Mouse (Mus musculus) midbrain, embryonic 13.5 days (tissue): ENCODE measurements around the gene Olfr315. TPM values are rescaled to one million over a fixed set of nuclear protein-coding genes. Genes with fewer than 3 reads are reported as not detected.
"Not testable (repeated sequence)": the region's sequence is repeated elsewhere in the genome, so short reads cannot be mapped to it uniquely, and the experiment has no call there.

ENCODE experiments used
- ATAC-seq: fragments of 200-750 bp; cut with Nextera tagmentation; 2 replicates; pipeline ENCODE4 v1.8.0; 2017; ENCODE audit warnings: mild to moderate bottlenecking, moderate TSS enrichment, moderate library complexity
- H3K27ac ChIP-seq: fragments of 300-500 bp; sonication (generic); 2 replicates; pipeline ENCODE4 v1.5.1; 2015; ENCODE audit warnings: inconsistent platforms, mild to moderate bottlenecking, moderate library complexity
- H3K27me3 ChIP-seq: fragments of 300-500 bp; sonication (generic); 2 replicates; pipeline ENCODE4 v1.6.1; 2015; ENCODE audit warnings: mild to moderate bottlenecking, inconsistent platforms
- H3K36me3 ChIP-seq: fragments of 300-500 bp; sonication (generic); 2 replicates; pipeline ENCODE4 v1.6.1; 2015; ENCODE audit warnings: mild to moderate bottlenecking, inconsistent platforms
- H3K4me1 ChIP-seq: fragments of 300-500 bp; sonication (generic); replicated peaks from 2 replicates; pipeline ENCODE4 v1.6.1; 2015; ENCODE audit warnings: inconsistent platforms
- H3K4me2 ChIP-seq: fragments of 300-500 bp; sonication (generic); replicated peaks from 2 replicates; pipeline ENCODE4 v1.6.1; 2015; ENCODE audit warnings: moderate library complexity, mild to moderate bottlenecking, inconsistent platforms
- H3K4me3 ChIP-seq: fragments of 300-500 bp; sonication (generic); replicated peaks from 2 replicates; pipeline ENCODE4 v1.5.1; 2015; ENCODE audit warnings: mild to moderate bottlenecking, inconsistent platforms
- H3K9ac ChIP-seq: fragments of 300-500 bp; sonication (generic); replicated peaks from 2 replicates; pipeline ENCODE4 v1.6.1; 2015; ENCODE audit warnings: mild to moderate bottlenecking, inconsistent platforms
- H3K9me3 ChIP-seq: fragments of 300-500 bp; sonication (generic); 2 replicates; pipeline ENCODE4 v1.6.1; 2016; ENCODE audit warnings: mild to moderate bottlenecking, inconsistent platforms
- WGBS: fragments of 180-500 bp; shearing (Covaris S2); methylation state at CpG from one replicate; pipeline ENCODE4 v1.1.7; 2015; 5-methylcytosine and 5-hydroxymethylcytosine counted together
- polyA plus RNA-seq: library from polyadenylated mRNA; unstranded; fragments of >200 nt; fragmentation: Nextera tagmentation; extraction: Ambion mirVana; gene quantifications from 2 replicates; pipeline ENCODE4 v1.2.1, GENCODE M21; 2015

Gene Olfr315
- polyA plus RNA-seq, 1 experiment from 2014 or later: not detected

DNA sequence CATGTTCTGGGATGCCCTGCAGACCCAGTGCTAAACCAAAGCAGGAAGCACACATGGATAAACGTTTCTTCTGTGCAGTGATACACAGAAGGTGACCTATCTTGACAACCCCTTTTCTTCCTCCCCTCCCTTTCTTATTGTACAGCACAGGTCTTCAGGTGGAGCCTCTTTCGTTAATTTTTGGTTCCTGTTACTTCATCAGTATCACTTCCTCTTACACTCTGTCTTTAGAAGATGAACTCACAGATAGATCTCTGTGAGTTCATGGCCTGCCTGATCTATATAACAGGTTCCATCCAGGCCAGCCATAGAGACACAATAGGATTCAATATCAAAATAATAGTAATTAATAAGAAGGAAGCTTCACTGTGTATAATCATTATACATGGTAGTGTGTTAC is 17.1 kb downstream of the Olfr315 start:
- H3K4me1 ChIP-seq: peaks cover 10% of the 10 kb centered on the region
- H3K27me3 ChIP-seq: no peaks in the 10 kb centered on the region
- H3K27ac ChIP-seq: no peak overlapping the region
- H3K4me2 ChIP-seq: no peak overlapping the region
- no peak overlapping the region for H3K4me3 ChIP-seq
- H3K9me3 ChIP-seq: no peaks in the 10 kb centered on the region
- ATAC-seq: no peak
- no peak overlapping the region for H3K9ac ChIP-seq
- H3K36me3 ChIP-seq: no peaks in the 10 kb centered on the region
- 63% methylated on average over 2 of the region's 2 CpGs for WGBS

DNA sequence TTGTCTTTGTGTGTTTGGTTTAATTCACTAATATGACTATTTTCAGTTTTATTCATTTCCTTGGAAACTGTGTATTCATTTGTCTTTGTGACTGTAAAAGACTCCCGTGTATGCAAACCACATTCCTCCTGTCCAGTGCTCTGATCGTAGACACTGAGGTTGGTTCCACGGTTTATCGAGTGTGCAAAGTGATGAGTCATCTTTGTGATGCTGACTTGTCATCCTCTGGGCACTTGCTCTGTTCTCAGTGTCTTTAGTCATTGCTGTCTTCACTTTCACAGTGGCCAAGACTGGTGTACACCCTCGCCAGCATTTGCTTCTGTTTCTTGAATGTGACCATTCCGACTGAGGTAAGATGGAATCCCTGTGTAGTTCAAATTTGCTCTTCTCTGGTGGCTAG is 17.7 kb downstream of the Olfr315 start:
- no peak for ATAC-seq
- no peaks in the 10 kb centered on the region for H3K27me3 ChIP-seq
- H3K9ac ChIP-seq: no peak overlapping the region
- H3K4me3 ChIP-seq: no peak overlapping the region
- no peaks in the 10 kb centered on the region for H3K9me3 ChIP-seq
- WGBS: 88% methylated on average over 6 of the region's 6 CpGs
- H3K36me3 ChIP-seq: no peaks in the 10 kb centered on the region
- H3K4me1 ChIP-seq: peaks cover 10% of the 10 kb centered on the region
- no peak overlapping the region for H3K4me2 ChIP-seq
- no peak overlapping the region for H3K27ac ChIP-seq

DNA sequence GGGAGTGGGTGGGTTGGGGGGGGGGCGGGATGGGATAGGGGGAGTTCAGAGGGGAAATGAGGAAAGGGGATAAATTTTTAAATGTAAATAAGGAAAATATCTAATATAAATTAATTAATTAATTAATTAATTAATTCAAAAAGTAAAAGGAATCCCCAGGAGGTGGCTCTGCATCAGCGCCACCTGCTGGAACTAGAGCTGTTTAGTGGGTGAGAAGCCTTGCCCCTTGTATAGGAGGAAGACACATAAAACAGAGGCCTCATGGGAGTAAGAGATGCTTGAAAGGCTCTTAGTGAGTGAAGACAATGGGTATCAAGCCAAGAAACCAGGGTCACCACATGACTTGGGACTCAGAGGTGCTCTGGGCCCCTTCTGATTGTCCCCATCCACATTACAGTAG is 22.9 kb downstream of the Olfr315 start:
- no peak overlapping the region for H3K4me3 ChIP-seq
- H3K4me1 ChIP-seq: no peaks in the 10 kb centered on the region
- 92% methylated on average over 2 of the region's 2 CpGs for WGBS
- H3K9ac ChIP-seq: no peak overlapping the region
- H3K27ac ChIP-seq: no peak overlapping the region
- no peaks in the 10 kb centered on the region for H3K27me3 ChIP-seq
- no peaks in the 10 kb centered on the region for H3K9me3 ChIP-seq
- ATAC-seq: no peak
- no peak overlapping the region for H3K4me2 ChIP-seq
- H3K36me3 ChIP-seq: no peaks in the 10 kb centered on the region

DNA sequence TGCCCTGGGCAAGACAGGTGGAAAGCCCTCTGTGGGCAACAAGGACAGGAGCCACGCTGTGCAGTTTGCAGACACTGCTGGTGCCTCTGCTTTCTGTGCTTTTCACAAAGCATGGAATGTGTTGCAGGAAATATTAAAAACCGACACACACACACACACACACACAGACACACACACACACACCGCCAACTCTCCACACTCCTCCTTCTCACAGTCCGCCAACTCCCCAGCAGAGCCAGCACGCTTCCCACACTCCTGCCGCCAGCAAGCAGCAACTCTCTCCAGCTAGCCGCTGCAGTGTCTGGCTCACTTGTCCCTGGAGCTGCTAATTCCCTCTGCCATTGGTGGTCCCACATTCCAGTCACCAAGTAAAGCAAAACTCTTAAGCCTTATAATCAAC is 23.9 kb downstream of the Olfr315 start:
- H3K36me3 ChIP-seq: no peaks in the 10 kb centered on the region
- H3K4me3 ChIP-seq: no peak overlapping the region
- H3K27ac ChIP-seq: no peak overlapping the region
- no peaks in the 10 kb centered on the region for H3K27me3 ChIP-seq
- WGBS: 81% methylated on average over 7 of the region's 7 CpGs
- H3K4me1 ChIP-seq: peaks cover 8% of the 10 kb centered on the region
- no peak overlapping the region for H3K4me2 ChIP-seq
- H3K9ac ChIP-seq: no peak overlapping the region
- no peak for ATAC-seq
- H3K9me3 ChIP-seq: no peaks in the 10 kb centered on the region

DNA sequence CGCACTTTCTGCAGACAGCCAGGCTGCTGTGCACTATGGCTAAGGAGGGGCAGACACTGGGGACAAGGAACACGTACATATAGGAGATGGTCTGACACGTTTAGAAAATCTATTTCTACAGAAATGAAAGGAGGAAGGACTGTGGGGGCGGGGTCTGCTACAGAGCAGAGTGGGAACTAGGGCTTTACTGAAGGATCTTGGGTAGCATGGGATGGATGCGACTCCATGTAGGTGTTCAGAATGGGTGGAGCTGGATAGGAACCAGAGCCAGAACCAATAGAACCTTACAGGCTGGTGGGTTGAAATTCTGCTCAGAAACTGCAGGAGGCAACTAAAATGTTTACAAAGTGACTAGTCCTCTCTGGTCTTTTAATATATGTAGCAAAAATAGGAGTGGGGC is 26.8 kb downstream of the Olfr315 start:
- H3K4me2 ChIP-seq: no peak overlapping the region
- peaks cover 14% of the 10 kb centered on the region for H3K4me1 ChIP-seq
- H3K36me3 ChIP-seq: no peaks in the 10 kb centered on the region
- H3K9ac ChIP-seq: no peak overlapping the region
- no peaks in the 10 kb centered on the region for H3K9me3 ChIP-seq
- H3K27ac ChIP-seq: no peak overlapping the region
- WGBS: 86% methylated on average over 5 of the region's 5 CpGs
- no peak for ATAC-seq
- H3K27me3 ChIP-seq: no peaks in the 10 kb centered on the region
- H3K4me3 ChIP-seq: no peak overlapping the region

DNA sequence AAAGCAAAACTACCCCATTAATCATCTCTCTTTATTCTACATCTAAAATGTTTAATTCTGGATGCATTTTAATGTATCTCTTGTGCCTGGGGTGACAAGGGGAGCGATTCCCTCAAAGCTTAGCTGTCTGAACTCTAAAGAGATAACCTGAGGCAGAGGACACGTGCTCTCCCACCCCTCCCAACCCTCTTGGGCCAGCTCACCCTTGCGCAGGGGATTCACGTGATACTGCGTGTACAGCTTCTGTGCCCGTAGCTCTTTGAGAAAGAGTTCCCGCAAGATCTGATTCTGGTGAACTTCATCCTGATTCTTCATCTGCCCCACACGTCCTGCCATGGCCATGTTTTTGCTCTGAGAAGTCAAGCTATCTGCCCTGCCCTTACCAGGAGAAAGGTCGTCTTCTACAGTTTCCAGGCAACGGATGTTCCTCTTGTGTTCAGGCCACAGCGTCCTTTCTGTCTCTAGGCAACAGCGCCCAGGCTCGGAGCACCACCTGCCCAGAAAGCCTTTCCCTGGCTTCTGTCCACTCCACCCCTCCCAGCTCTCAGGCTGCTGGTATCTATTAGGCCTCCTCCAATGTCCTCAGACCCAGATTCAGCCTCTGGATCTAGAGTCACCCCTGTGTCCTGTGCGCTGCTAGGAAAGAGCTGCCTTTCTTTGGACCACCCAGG is 28.7 kb downstream of the Olfr315 start, which contains the start of gene Fam183b:
TSS of gene Fam183b (minus strand) at position 403 of the 671 bp plus-strand sequence.
- H3K27ac ChIP-seq: no peak within 1 kb of the TSS
- ATAC-seq: peak; percentile 82
- 30% methylated on average over 14 of the region's 14 CpGs for WGBS
- H3K4me2 ChIP-seq: peak within 1 kb of the TSS; percentile 41
- H3K9me3 ChIP-seq: no peaks in the 10 kb centered on the region
- no peaks in the 10 kb centered on the region for H3K27me3 ChIP-seq
- H3K36me3 ChIP-seq: no peaks in the 10 kb centered on the region
- H3K9ac ChIP-seq: 0 out of 2 replicates have a peak within 1 kb of the TSS, but pooled peaks have one; percentile 4
- peaks cover 14% of the 10 kb centered on the region for H3K4me1 ChIP-seq
- no peak within 1 kb of the TSS for H3K4me3 ChIP-seq

DNA sequence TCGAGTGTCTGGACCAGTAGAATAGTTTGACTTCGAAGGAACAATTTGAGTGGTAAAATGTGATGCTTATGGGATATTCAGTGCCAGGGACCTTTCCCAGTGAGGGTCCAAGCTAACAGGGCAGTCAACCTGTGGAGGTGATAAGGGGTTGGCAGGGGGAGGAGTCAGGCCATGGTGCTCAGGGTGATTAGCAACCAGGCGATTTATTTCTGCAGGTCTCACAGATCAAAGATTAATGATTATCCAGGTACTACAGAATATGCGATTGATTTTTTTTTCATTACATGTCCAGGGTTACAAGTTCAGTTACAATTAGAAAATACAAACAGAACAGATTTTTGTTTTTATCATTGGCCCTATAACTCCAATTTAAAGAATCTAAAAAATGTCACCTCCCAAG is 30.9 kb downstream of the Olfr315 start:
- Histone ChIP-seq H3K4me3 (no peak overlapping the region), H3K36me3 (no peaks in the 10 kb centered on the region), H3K4me1 (peaks cover 14% of the 10 kb centered on the region), H3K9me3 (no peaks in the 10 kb centered on the region), H3K27me3 (no peaks in the 10 kb centered on the region), H3K9ac (no peak overlapping the region), H3K4me2 (no peak overlapping the region), H3K27ac (no peak overlapping the region)
- no peak for ATAC-seq
- WGBS: 82% methylated on average over 4 of the region's 4 CpGs

DNA sequence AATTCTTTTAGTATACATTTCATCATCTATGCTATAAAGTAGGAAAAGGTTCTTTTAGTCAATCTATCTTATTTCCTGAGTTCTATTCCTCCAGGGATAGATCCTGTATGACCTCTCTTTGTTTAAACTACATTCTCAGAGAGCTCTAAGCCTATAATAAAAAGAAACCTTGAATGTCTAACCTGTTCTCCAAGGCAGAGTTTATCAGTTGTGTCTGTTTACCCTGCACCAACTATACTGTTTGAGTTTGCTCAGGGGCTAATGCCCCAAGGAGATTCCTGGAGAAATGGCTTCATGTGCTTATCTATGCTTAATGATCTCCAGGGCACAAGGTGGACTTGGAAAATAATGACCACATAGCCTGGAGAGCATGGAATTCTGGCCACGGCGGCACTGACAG is 31.4 kb downstream of the Olfr315 start:
- Histone ChIP-seq H3K27ac (no peak overlapping the region), H3K4me1 (peaks cover 14% of the 10 kb centered on the region), H3K9me3 (no peaks in the 10 kb centered on the region), H3K36me3 (no peaks in the 10 kb centered on the region), H3K27me3 (no peaks in the 10 kb centered on the region), H3K4me2 (no peak overlapping the region), H3K4me3 (no peak overlapping the region), H3K9ac (no peak overlapping the region)
- ATAC-seq: no peak
- WGBS: 85% methylated on average over 2 of the region's 2 CpGs

DNA sequence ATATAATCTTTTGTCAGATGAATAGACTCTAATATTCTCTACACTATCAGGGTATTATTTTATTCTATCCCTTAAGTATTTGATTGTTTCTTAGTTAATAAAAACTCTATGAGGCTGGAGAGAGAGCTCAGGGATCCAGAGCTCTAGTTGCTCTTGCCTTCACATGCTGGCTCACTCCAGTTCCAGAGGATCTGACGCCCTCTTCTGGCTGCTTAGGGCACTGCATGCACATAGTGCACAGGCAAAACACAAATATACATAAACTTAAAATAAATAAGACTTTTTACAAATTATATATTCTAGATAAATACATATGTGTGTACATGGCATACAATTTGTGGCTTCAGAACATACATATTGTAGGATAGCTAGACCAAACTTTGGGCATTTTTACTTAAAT is 39.0 kb downstream of the Olfr315 start:
- Histone ChIP-seq H3K4me1 (no peaks in the 10 kb centered on the region), H3K27me3 (no peaks in the 10 kb centered on the region), H3K36me3 (no peaks in the 10 kb centered on the region), H3K4me3 (no peak overlapping the region), H3K4me2 (no peak overlapping the region), H3K27ac (no peak overlapping the region), H3K9me3 (no peaks in the 10 kb centered on the region), H3K9ac (no peak overlapping the region)
- WGBS: 8% methylated on average over 1 of the region's 1 CpGs
- ATAC-seq: no peak

DNA sequence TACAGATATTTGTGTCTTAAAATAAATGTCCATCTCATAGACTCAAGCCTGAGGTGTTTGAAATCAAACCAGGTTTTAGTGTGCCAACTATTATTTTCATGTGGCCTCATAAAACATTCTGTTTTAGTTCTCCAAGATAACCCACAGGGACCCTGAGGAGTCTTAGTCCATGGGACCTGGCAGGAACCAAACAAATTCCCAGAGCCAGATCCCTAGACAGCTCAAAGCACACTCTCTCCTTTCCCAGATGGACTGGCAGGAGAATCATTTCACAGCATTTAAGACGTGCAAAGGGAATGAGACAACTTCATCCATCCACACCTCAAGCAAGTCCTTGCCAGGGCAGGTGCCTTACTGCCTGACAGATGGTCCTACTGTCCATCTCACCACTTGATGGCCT is 41.7 kb downstream of the Olfr315 start, which contains the start of gene Olfr313:
TSS of gene Olfr313 (plus strand) at position 301 of the 400 bp plus-strand sequence.
- WGBS: 63% methylated on average over 1 of the region's 1 CpGs
- H3K9ac ChIP-seq, H3K27ac ChIP-seq: not testable (repeated sequence)

DNA sequence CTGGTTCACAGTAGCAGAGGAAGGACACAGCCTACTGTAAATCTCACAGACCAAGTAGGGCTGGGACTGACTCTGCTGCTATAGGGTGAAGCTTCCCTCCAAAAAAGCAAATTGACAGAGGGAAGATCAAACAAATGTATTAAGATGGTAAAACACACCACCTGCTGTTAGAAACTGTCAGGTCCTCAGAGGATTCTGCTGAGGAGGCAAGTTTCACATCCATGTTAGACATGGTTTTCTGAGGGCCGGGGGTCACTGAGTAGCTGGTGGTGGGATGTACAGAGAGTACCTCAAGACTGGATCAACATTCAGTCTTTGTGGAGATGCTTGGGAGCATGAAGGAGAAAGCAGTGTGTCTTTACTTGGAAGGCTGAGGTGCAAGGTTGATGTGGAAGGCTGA is 42.7 kb downstream of the Olfr315 start:
- H3K4me1 ChIP-seq: no peaks in the 10 kb centered on the region
- no peak overlapping the region for H3K27ac ChIP-seq
- no peak overlapping the region for H3K4me2 ChIP-seq
- H3K36me3 ChIP-seq: no peaks in the 10 kb centered on the region
- no peak overlapping the region for H3K4me3 ChIP-seq
- no peaks in the 10 kb centered on the region for H3K9me3 ChIP-seq
- H3K9ac ChIP-seq: no peak overlapping the region
- no peaks in the 10 kb centered on the region for H3K27me3 ChIP-seq
- 97% methylated on average over 1 of the region's 1 CpGs for WGBS
- no peak for ATAC-seq

More for the DNA sequence above, 41.7 kb downstream of the Olfr315 start, which contains the start of gene Olfr313:
- H3K9me3 ChIP-seq, H3K36me3 ChIP-seq, H3K4me1 ChIP-seq, H3K4me3 ChIP-seq, H3K4me2 ChIP-seq, ATAC-seq, H3K27me3 ChIP-seq: not testable (repeated sequence)

DNA sequence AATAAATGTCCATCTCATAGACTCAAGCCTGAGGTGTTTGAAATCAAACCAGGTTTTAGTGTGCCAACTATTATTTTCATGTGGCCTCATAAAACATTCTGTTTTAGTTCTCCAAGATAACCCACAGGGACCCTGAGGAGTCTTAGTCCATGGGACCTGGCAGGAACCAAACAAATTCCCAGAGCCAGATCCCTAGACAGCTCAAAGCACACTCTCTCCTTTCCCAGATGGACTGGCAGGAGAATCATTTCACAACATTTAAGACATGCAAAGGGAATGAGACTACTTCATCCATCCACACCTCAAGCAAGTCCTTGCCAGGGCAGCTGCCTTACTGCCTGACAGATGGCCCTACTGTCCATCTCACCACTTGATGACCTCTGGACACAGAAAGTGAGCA is 55.9 kb downstream of the Olfr315 start, which contains the start of gene Olfr312:
TSS of gene Olfr312 (plus strand) at position 301 of the 400 bp plus-strand sequence.
- ATAC-seq, H3K4me3 ChIP-seq, H3K4me2 ChIP-seq, H3K36me3 ChIP-seq, H3K9ac ChIP-seq, H3K4me1 ChIP-seq, H3K27me3 ChIP-seq, H3K27ac ChIP-seq, H3K9me3 ChIP-seq: not testable (repeated sequence)

DNA sequence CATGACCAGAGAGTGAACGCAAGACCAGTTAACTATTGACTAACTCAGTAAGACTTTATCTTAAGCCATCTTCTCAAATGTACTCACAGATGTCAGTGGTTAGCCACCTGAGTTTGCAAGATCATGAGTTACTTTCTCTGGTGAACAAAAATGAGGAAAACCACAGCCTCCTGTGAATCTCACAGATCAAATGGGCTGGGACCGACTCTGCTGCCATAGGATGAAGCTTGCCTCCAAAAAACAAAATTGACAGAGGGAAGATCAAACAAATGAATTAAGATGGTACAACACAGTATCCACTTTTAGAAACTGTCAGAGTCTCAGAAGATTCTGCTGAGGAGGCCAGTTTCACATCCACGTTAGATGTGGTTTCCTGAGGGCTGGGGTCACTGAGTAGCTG is 56.8 kb downstream of the Olfr315 start:
- Histone ChIP-seq H3K4me2 (no peak overlapping the region), H3K27me3 (no peaks in the 10 kb centered on the region), H3K27ac (no peak overlapping the region), H3K9ac (no peak overlapping the region), H3K36me3 (no peaks in the 10 kb centered on the region), H3K4me3 (no peak overlapping the region), H3K9me3 (no peaks in the 10 kb centered on the region), H3K4me1 (no peaks in the 10 kb centered on the region)
- 81% methylated on average over 3 of the region's 3 CpGs for WGBS
- ATAC-seq: no peak
